Mouse (Mus musculus) cerebellum, adult 2 months (tissue): ENCODE measurements at regions not wholly inside any gene's neighbourhood (a gene's known extent, or its start where the extent isn't known, plus 50 kb on each side); places are given as distances from the start of the nearest gene placed in this dataset.

Experiments
- CTCF ChIP-seq: fragments of 200-500 bp; IDR thresholded peaks from 2 replicates; pipeline ENCODE4 v1.5.1; 2011; ENCODE audit warnings: low read depth, mild to moderate bottlenecking, control low read depth, low read length, moderate library complexity, borderline replicate concordance; ENCODE audit not compliant: insufficient read depth
- POLR2A ChIP-seq: fragments of 200-500 bp; IDR thresholded peaks from 2 replicates; pipeline ENCODE4 v1.6.1; 2011; ENCODE audit warnings: low read length, control low read depth, borderline replicate concordance; ENCODE audit not compliant: insufficient read depth

DNA sequence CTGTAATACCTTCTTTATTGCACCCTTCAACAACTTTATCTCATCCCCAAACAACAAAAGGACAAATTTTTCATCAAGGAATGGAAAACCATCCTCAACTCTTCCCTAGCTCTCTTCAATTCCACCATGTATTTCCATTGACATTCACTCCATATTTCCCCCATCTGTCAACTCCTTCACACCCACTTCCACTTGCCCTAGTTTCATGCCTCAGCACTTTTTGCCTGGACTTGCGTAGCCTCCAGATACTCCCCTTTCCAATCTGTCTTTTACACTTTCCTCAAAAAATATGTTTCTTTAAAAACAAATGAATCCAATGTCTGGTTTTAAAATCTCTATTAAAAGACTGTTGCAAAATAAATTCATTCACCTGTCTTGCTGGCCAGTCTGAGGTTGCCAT, 577.7 kb upstream of the Rps6ka3 start:
- TF ChIP-seq CTCF (no peak), POLR2A (no peak)
